Mouse (Mus musculus) CD4-positive, CD25-positive, alpha-beta regulatory T cell, adult 2 months (primary cell): ENCODE data around the gene Chchd1.
A peak's percentile ranks its signal among the peaks of the same experiment; 100 is the strongest.

ENCODE experiments used
- DNase-seq: peaks from one replicate; pipeline ENCODE4 v3.0.0-alpha.2; 2012; ENCODE audit warnings: low read depth, low spot score

The Chchd1 gene

DNA sequence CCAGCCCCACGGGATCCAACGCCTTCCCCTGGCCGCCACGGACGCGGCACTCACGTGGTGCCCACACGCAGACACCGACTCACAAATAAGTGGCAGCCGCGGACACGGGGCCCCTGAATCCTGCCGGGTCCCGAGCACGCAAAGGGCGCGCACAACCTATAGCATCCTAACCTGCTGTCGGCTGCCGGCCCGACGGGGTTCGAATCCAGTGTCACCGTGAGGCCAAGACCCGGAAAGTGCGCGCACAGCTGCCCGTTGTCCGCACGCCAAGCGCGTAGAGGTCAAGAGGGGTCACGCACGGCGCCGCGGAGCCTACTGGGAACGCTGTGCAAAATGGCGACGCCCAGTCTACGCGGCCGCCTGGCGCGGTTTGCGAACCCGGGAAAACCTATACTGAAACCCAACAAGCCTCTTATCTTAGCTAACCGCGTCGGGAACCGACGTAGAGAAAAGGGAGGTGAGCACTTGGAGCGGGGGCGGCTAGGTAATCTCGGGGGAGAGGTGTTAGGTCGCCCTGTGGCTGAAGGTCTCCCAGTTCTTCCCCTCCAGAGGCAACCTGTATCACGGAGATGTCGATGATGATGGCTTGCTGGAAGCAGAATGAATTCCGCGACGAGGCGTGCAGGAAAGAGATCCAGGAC is at the start of gene Chchd1:
TSS of gene Chchd1 (plus strand) at position 266 of the 641 bp plus-strand sequence.
- DNase-seq: peak; percentile 84

DNA sequence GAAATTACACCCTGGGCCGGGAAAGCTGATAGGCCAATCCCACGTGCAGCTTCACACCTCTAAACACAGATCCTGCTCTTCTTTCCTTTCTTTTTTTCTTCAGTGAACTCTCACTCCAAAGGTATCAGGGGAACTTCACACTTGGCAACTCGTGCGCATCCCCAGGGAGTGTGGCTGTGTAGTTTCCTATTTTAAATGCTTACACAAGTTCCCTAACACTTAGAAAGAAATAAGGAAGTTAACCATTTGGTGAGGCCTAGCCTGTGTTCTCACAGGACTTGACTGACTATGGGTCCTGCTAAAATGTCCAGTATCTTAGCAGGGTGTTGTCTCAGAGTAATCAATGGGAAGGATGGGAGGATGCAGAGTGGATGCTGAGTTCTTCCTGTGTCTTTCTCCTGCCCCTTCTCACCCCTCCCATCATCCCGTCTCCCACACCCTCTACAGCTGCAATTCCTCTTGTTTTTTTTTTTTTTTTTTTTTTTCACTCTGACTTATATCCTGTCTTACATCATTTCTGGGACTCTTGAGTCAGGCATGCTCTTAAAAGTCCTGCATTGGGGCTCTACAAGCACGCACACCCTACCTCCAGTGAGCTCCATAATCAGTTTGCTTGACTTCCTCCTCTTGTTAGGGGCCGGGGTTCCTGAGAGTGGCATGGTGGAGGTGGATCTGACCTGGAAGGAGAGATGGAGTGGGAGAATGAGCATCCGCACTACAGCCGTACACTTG is 48.0 kb upstream of the Chchd1 start:
- DNase-seq: no peak

DNA sequence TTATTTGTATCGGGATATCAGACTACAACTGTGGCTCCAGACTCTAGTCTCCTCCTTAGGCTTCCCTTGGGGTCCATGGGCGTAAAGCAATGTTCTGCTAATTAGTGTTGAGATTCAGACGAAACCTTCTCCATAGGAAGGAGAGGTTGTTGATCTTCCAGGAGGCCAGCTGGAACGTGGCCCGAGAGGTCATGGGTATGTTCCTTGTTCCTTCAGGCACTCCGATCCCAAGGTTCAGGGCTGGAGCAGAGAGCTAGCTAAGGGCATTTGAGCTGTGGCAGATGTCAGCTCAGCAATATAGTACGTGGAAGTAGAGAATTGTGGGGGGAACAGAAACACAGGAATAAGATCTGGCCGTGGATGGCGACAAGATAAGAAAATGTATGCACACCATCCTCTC is 47.1 kb upstream of the Chchd1 start:
- no peak for DNase-seq

DNA sequence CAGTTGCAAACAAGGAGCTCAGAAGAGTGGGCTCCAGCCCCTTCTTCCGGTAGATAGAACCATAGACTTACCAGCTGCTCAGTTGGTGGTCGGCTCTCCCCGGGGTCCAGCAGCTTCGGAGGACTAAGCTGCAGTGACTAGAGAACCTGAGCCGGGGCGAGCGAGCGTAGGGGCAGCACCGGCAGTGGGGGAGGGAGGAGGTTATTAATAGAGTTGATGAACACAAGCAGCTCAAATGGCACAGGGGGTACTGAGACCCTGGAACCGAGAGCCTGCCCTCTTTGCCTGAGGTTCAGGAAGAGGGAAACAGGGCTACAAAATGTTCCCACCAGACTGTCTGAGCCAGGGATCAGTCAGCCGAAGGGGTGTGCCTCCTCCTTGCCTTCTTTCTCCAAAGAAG is 46.4 kb upstream of the Chchd1 start, which contains the start of gene Myoz1:
TSS of gene Myoz1 (minus strand) at position 180 of the 400 bp plus-strand sequence.
- no peak for DNase-seq

DNA sequence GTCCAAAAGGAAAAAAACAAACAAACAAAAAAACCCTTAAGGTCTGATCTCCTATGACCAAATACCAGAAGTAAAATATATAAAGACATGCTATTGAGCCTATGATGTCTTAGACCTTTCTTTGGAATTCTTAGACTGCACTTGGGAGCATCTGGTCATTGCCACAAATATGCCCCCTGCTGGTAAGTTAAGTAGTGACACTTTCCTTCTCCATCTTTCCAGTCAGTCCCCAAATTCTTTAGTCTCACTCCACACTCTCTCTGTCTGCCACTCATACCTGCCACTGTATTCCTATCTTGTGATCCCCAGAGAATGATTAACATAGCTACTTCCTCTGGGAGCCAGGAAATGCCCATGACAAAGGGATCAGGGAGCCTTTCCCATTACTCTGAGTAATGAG is 44.5 kb upstream of the Chchd1 start:
- peak; percentile 71 for DNase-seq

DNA sequence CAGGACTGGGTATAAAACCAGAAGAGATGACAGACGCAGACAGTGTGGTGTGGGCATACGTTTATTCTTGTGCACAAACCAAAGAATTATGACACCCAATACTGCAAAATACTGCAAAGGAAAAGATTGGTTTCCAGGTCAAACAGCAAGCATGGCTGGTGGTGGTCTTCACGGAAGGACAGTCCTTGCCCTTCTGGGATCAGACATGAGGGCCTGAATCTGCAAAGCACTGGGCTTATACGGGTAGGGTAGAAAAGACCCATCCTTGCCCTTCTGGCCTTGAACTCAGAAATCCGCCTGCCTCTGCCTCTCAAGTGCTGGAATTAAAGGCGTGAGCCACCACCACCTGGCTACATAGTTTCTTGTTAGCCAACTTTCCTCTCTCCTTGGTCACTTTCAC is 43.9 kb upstream of the Chchd1 start:
- DNase-seq: no peak

DNA sequence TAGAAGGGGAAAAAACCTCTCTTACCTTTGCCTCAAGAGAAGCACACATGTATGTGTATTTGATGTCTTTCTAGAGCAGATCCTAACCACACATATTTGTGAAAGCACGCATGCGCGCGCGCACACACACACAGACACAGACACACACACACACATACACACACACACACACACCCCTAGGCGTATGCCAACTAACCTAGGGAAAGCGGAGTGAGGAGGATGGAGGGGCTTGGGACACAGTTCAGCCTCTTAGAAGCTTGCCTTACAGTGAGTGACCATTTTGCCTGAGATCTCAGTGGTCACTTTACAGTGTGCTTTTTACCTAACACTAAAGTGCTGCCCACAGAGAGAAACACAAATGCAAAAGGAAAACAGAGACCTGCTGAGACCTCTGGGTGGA is 43.1 kb upstream of the Chchd1 start:
- no peak for DNase-seq

DNA sequence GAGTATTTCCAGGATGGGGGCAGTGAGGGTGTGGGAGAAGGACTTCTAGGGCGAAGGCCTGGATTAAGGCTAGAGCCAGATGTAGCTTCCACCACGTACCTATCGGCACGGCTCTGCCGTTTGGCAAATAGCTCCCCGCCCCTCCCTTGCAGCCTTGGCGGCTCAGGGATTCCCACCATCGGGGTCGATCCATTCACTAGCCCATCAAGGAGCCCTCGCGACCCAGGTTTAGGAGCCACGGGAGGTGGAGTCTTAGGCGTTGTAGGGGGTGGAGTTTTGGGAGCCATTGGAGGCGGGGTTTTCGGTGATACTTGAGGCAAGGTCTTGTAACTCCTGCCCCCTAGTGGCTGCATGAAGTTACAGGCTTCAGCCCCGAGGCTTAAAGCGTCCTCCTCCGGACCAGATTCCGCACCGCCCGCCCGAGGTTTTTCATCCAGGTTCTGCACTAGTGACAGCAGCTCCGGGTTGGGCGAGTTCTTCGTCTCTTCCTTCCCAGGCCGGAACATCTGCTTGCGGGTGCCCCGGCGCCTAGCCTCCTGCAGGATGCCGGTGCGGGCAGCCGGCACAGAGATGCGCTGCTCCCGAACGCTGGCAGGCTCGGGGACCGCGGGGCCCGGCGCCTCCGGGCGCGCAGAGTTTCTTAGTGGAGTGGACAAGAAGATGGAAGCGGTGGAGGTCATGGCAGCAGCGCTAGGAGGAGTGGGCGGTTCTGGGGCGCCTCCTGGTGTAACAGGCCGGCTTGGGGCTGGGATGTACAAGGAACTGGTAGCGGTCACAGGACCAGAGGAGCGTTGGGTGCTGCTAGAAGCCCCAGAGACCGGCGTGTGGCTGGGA is 41.8 kb upstream of the Chchd1 start:
- peak; percentile 97 for DNase-seq

DNA sequence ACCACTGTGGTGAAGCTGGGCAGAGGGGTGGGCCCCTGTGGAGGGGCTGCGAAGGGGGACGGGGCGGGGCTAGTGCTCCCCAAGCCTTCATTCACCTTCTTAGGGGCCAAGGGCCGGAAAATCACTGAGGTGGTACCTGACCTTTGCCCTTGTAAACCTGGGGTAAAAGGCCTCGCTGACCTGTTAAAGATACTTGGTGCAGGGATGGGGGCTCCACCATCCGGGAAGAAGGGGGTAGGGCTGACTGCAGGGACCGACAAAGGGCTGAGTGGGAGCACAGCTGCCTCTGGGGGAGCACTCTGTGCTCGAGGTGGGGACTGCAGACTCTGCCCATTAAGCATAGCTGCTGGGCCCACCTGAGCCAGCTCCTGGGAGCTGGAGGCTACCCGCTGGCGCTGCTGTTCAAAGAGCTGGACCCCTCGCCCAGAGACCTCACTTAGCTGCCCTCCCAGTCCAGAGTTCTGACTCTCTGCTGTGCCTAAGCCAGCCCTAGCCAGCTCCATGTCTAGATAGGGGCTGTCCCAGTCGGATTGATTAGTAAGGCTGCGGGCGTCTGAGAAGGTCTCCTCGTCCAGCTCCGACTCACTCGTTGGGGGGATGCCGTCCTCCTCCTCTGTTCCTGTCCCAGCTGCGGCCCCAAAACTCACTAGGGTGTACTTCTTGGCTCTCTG is 41.0 kb upstream of the Chchd1 start:
- DNase-seq: no peak

DNA sequence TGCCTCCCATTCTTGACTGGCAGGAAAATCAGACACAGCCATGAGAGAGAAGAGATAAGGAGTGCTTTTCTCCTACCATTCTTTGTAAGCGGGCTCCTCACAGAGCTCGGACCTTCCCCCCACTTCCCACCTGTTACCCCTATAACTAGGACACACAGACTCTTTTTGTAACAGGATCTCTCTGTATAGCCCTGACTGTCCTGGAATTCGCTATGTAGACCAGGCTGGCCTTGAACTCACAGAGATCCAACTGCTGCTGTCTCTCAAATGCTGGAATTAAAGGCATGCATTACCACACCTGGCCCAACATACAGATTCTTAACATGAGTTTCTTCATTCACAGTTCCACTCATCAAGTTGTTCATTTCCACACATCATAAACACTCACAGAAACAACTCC is 40.1 kb upstream of the Chchd1 start:
- no peak for DNase-seq

DNA sequence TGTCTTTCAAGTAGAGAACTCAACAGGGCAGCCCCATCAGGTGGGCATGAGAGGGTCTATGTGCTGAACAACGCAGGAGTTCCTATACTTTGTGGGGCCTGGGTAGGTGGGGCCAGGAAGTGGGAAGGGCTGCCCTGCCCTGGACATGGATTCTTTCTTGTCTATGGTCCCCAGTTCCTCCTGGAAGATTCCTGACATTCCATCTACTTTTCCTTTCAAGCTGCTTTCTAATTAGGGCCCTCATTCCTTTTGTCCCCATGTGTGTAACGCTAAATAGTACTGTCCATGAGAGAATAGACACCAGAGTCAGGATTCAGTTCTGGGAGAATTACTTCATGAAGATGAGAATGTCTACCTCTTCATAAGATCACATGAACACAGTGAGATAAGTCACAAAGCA is 39.2 kb upstream of the Chchd1 start:
- DNase-seq: no peak

DNA sequence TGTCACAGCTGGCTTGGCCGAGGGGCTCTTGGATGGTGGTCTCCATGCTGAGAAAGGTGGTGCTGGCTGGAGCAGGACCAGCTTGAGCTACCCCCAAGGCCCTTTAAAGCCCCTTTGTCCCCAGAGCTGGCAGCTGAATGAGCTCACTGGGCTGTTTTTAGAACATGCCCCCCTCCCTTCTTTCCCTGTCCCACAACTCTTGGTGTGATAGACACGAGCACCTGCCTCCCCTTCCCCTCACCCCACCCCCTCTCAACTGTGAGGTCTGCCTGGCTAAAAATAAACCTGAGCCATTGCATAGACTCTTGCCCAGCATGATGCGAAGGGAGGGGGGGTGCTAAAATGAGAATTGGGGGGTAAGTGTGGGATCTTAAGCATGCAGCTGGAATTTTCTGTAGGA is 38.4 kb upstream of the Chchd1 start:
- no peak for DNase-seq

DNA sequence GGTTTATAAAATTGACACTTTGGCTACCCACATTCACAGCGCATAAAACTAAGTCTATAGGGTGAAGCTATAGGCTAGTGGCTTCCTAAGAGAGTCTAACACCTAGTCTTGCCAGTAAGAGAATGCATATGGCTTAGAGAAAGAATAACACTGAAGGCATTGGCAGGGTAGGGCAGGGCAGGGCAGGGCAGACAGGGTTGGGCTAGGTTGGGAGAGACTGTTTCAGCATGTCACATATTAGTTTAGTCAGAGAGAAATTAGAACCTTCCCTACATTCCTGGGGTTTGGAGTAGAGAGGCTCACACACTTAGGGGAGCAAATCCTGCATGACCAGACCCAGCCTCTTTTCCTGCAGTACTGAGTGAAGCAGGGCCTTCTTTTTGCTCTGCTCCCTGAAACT is 35.3 kb upstream of the Chchd1 start:
- no peak for DNase-seq

DNA sequence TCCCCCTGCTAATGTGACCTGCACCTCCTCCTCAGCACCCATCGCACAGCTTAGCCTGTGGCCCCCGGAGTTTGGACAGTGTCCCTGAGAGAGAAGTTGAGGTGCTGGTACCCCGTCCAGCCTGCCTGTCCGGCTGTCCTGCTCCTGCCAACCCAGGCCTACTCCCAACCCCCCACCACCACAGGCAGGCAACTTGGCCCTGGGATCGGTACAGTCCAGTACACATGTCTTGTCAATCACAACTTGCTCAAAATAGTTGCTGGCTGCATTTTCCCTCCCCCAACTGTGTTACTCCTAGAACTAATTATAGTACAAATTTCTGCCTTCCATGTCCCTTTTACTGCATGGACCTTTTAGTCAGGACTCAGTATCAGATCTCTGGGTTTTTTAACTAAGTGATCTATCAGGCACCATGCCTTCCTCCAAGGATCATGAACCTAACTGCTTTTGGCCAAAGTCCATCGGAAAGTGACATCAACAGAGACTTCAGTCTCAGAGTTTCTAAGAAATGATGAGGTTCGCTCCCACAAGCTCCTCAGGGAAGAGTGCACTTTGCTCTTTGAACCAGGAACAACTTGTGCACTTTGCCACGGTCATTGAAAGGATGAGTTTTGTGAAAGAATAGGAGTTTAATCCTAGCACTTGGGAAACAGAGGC is 34.5 kb upstream of the Chchd1 start, which contains the start of gene Synpo2l:
TSS of gene Synpo2l (minus strand) at position 201 of the 657 bp plus-strand sequence.
- DNase-seq: no peak

DNA sequence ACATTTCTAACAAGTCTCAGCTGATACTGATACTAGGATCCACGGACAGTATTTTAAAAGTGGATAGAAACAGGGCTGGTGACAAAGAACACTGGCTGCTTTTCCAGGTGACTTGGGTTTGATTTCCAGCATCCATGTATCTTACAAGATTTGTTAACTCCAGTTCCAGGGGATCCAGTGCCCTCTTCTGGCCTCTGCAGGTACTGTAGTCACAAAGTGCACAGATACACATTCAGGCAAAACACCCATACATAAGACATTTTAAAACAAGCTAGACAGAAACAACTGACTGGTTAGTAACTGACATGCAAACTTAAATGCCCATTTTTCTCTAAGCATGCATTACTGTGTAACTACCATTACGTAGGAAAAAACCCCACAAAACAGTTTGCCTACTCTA is 29.8 kb upstream of the Chchd1 start:
- DNase-seq: peak; percentile 71

DNA sequence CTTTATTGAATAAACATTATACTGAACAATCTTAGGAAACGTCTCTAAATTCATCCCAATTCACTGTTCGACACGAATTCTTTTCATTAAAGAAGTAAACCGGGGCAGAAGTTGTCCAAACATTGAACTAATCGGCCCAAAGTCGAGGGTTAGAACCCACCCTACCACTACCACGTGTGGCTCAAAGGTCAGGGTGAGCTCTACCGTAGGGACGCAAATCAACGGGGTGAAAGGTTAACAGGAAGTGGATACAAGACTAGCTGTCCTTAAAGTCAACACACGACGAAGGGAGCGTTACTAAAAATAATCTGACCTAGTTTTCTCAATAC is 29.1 kb upstream of the Chchd1 start:
- DNase-seq: no peak

DNA sequence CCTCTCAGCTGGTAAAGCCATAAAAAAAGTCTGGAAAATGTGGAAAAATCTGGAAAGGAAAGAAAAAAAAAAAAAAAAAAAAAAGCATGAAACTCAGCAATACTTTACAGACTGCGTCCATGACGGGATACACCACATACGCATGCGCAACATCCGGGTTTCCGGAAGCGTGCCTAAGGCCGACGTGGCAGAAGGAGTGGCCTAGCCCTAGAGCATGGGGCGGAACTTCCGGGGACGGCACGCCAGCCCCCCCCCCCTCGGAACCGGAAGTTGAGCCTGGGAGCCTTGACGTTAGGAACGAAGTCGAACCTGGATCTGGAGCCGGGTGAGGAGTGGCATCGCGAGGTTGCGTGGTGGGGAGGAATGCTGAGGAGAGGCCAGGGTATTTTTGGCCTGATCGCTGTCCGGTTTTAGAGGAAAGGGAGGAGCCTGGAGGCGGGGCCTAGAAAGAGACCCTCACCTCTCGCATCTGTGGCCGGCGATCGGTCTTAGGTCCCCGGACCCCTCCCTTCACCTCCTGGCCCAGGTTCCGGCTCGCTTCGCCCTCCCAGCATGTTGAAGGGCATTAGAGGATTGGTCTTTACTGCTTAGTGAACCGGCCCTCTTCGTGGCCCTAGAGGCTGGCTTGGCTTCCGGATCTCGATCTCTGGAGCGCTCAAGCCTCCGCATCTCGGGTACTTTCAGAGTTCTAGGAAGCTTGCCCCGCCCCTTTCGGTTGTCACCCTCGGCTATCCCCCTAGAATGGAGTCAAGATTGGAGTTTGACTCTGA is 28.6 kb upstream of the Chchd1 start, which contains the start of gene Sec24c:
TSS of gene Sec24c (plus strand) at position 245 of the 770 bp plus-strand sequence.
- DNase-seq: peak; percentile 99

DNA sequence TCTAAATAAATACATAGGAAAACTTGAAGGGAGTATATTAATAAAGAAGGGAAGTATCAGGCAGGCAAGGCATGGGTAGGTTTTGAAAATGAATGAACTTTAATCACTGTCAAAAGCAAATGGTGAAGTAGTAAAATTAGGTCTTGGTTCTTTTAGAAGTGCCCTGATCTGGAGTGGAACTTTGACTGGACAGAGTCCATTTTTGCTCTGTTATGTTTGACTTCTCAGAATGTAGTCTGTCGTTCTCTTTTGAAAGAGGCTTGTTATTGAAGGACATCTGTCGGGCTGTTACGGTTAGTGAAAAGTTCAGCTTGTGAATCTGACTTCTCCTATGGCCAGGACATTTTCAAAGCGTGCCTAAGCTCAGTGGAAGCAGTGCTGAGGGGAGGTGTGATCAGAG is 24.9 kb upstream of the Chchd1 start:
- DNase-seq: no peak

DNA sequence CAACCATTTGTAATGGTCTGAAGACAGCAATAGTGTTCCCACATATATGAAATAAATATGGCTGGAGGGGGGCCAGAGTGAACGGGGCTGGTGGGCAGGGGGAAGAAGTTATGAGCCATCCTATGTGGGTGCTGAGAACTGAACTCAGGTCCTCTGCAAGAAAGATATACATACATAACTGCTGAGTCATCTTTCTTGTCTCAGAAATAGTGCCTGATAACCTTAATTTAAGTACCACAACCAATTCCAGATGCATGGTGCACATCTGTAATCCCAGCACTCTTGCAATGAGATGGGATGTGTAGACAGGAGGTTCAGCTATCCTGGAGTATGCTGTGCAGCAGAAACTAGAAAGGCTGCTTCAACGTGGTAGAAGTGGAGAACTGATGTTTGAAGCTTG is 21.1 kb upstream of the Chchd1 start:
- no peak for DNase-seq

DNA sequence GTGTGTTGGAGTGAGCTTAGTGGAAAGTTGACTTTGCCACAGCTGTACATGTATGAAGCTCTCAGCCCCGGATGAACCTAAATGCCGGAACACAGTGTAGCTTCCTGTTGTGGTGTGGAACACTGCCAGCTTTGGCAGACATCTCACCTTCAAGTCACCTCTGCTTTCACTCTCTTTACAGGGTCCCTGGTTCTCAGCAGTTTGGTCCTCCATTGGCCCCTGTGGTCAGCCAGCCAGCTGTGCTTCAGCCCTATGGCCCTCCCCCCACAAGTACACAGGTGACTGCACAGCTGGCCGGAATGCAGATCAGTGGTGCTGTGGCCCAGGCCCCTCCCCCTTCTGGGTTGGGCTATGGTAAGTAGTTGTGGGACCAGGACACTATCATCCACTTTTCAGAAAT is 20.3 kb upstream of the Chchd1 start:
- DNase-seq: peak; percentile 89

DNA sequence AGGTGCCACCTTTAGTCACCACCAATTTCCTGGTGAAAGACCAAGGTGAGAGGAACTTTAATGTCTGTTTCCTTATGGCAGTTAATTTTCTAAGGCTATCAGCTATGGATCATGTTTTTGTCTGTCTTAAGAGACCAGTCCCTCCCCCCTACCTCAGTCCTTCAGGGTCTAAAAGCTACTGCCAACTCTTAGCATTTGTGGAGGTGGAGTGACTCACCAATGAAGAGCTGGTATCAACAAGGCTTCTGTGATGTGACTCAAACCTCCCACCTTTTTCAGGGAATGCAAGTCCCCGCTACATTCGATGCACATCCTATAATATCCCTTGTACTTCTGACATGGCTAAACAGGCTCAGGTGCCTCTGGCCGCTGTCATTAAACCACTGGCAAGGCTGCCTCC is 16.2 kb upstream of the Chchd1 start:
- no peak for DNase-seq
